Mouse (Mus musculus) liver, embryonic 14.5 days (tissue): ENCODE results near the gene Fam172a.

Source experiments
- CTCF ChIP-seq: IDR thresholded peaks from 2 replicates; pipeline ENCODE4 v1.5.1; 2016; ENCODE audit warnings: antibody characterized with exemption, low read depth, control low read depth
- EP300 ChIP-seq: IDR thresholded peaks from 2 replicates; pipeline ENCODE4 v1.6.1; 2016; ENCODE audit warnings: antibody characterized with exemption, low read depth

DNA sequence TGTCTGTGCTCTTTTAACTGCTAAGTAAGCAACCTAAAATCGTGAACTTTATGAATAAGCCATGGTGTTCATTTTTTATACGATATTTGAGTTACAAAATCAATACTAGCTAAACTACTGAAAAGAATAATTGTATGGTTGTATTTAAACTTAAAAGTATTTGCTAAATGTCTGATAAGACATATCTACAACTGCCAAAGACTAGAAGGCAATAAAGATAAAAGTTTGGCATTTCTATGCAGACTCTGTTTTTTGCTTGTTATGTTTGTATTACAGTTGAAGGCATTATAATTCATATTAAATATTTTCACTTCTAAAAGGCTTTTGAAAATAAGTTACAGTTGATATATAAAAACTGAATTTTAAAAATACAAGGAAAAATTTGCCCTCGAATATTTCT, 274.4 kb downstream of the Fam172a start:
- no peak for TF ChIP-seq EP300
- TF ChIP-seq CTCF = no peak
